Mouse (Mus musculus): Measurements from ENCODE around the gene Tcl1. TPM values are rescaled to one million over a fixed set of nuclear protein-coding genes. Genes with fewer than 3 reads are reported as not detected.
"Not testable (repeated sequence)": the region's sequence is repeated elsewhere in the genome, so short reads cannot be mapped to it uniquely, and the experiment has no call there.

Gene Tcl1
- polyA plus RNA-seq, 1 experiment from 2014 or later = not detected

DNA sequence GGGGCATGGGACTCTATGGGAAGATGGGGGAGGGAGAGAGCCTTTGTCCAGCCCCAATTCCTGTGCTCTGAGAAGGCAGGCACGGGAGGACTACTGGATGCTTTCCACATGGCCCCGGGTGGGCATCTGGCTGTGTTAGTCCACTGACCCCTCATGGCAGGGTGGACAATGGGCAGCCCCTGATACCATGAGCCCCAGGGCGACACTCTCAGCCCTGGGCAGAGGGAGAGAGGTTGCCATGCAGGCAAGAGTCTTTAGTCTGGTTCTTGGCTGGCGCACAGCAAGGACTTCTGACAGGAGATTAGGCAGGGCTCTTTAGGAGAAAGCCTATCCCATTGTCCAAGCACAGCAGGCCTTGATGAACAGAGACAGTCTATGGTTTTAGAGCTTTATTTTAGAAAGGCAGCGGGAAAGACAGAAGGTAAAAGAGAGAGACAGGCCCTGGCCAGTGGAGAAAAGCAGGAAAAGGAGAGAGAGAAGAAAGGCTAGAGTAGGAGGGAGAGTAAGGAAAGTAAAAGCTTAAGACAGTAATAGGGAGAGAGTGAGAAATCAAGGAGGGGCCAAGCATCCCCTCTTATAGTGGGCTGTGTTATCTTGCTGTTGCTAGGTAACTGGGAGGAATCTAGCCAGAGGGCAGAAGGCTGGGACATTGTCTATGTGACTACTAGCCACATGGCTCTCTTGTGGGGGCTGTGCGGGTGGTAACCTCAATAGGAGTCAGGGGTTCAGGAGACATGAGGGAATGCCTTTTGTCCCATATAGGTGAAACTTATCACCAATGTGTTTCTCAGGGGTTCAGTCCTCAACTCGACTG is 22.7 kb downstream of the Tcl1 start:
- H3K4me2 ChIP-seq (ENCODE audit: low read length); DNase-seq (ENCODE audit: low spot score); H3K27me3 ChIP-seq (replicated peaks; ENCODE audit: control insufficient read depth, insufficient read depth, low read length); H3K27ac ChIP-seq (ENCODE audit: low read depth); H3K9me3 ChIP-seq (ENCODE audit: control insufficient read depth, low read length); H3K9ac ChIP-seq (ENCODE audit: low read length); H3K4me1 ChIP-seq (replicated peaks; ENCODE audit: control insufficient read depth, insufficient read depth, low read length); H3K4me3 ChIP-seq (ENCODE audit: low read depth, low read length); ATAC-seq (replicated peaks; ENCODE audit: low FRiP score, low TSS enrichment, low read depth); H3K36me3 ChIP-seq (ENCODE audit: control insufficient read depth, insufficient read depth, low read length): not testable (repeated sequence)
- WGBS = 69% methylated on average over 7 of the region's 7 CpGs

DNA sequence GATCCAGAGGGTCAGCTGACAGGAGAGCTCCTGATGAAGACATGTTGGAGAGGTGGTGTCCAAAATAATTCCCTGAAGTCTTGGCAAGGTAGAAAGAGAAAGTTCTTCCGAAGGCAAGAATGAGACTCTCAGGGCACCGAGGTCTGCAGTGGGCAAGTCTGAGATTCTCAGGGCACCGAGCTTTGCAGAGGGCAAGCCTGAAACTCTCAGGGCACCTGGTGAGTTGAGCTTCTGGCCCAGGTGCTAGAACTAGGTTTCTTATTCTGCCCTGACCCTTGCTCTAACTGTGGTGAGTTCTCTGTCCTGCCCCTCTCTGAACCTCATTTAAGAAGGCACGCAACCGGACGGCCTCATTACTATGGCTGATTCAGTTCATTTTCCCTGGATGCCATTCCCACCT is 31.9 kb downstream of the Tcl1 start, which contains the start of gene Tcl1b3:
Tcl1b3 (plus strand) TSS at position 301 of the 400 bp plus-strand sequence.
- H3K9ac ChIP-seq (ENCODE audit: low read length); H3K9me3 ChIP-seq (ENCODE audit: control insufficient read depth, low read length); H3K4me3 ChIP-seq (ENCODE audit: low read depth, low read length); ATAC-seq (replicated peaks; ENCODE audit: low FRiP score, low TSS enrichment, low read depth); H3K36me3 ChIP-seq (ENCODE audit: control insufficient read depth, insufficient read depth, low read length); H3K4me2 ChIP-seq (ENCODE audit: low read length); H3K27me3 ChIP-seq (replicated peaks; ENCODE audit: control insufficient read depth, insufficient read depth, low read length); H3K4me1 ChIP-seq (replicated peaks; ENCODE audit: control insufficient read depth, insufficient read depth, low read length); H3K27ac ChIP-seq (ENCODE audit: low read depth); DNase-seq (ENCODE audit: low spot score): not testable (repeated sequence)
- WGBS = 94% methylated on average over 6 of the region's 6 CpGs

DNA sequence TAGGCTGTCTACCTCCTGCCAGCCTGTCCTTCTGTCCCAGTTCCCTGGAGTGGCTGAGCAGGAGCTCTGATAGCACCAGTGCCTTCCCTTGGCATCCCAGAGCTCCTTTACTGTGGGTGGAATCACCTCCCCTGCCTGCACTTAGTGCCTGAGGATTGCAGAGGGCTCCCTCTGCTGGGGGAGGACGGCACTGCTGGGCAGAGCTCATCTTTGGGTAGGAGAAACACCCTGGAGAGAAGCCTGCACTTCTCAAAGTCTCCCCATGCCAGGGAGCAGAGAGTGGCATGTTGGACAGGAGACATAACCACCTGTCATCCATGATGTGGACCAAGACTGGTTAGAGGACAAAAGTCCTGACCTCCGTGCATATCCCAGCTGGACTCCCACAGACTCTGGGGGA is 33.6 kb downstream of the Tcl1 start:
- ATAC-seq (replicated peaks; ENCODE audit: low FRiP score, low TSS enrichment, low read depth); H3K4me2 ChIP-seq (ENCODE audit: low read length); H3K36me3 ChIP-seq (ENCODE audit: control insufficient read depth, insufficient read depth, low read length); H3K4me1 ChIP-seq (replicated peaks; ENCODE audit: control insufficient read depth, insufficient read depth, low read length); H3K27me3 ChIP-seq (replicated peaks; ENCODE audit: control insufficient read depth, insufficient read depth, low read length); H3K9ac ChIP-seq (ENCODE audit: low read length); DNase-seq (ENCODE audit: low spot score); H3K27ac ChIP-seq (ENCODE audit: low read depth); H3K4me3 ChIP-seq (ENCODE audit: low read depth, low read length); H3K9me3 ChIP-seq (ENCODE audit: control insufficient read depth, low read length): not testable (repeated sequence)
- WGBS = 50% methylated on average over 2 of the region's 2 CpGs

DNA sequence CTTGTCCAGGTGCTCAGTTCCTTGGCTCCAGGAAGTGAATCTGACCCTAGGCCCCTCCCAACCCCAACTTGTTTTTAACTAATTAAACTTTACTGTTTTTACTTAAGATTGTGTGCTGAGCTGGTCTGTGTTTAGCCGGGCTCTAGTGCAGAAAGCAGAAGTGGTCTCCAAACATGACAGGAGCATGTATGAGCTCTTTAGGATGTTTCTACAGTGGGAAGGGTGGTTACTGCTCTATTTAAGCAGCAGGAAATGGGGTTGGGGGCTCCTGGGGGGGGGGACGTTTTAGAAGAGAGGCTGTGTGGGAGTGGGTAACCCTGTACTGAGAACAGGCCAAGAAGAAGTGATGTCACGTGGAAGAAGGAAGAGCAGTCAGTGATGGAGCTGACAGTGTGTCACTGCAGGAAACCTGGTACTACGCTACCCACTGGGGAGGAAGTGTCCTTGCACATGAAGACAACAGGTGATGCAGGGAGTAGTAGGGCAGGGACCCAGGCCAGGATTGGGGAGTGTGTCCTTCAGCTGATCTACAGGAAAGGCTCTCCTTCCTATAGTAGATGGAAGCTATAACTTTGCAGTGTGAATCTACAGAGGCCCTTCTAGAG is 41.5 kb downstream of the Tcl1 start:
- H3K9ac ChIP-seq (ENCODE audit: low read length); H3K9me3 ChIP-seq (ENCODE audit: control insufficient read depth, low read length); DNase-seq (ENCODE audit: low spot score); H3K4me3 ChIP-seq (ENCODE audit: low read depth, low read length); H3K36me3 ChIP-seq (ENCODE audit: control insufficient read depth, insufficient read depth, low read length); H3K4me2 ChIP-seq (ENCODE audit: low read length); H3K4me1 ChIP-seq (replicated peaks; ENCODE audit: control insufficient read depth, insufficient read depth, low read length); H3K27me3 ChIP-seq (replicated peaks; ENCODE audit: control insufficient read depth, insufficient read depth, low read length); ATAC-seq (replicated peaks; ENCODE audit: low FRiP score, low TSS enrichment, low read depth); H3K27ac ChIP-seq (ENCODE audit: low read depth): not testable (repeated sequence)
- 72% methylated on average over 4 of the region's 4 CpGs for WGBS

DNA sequence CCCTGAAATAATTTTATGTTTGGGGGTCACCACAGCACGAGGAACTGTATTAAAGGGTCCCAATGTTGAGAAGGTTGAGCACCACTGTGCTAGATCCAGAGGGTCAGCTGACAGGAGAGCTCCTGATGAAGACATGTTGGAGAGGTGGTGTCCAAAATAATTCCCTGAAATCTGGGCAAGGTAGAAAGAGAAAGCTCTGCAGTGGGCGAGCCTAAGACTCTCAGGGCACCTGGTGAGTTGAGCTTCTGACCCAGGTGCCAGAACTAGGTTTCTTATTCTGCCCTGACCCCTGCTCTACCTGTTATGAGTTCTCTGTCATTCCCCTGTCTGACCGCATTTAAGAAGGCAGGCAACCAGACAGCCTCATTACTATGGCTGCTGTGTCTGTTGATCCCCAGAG is 46.5 kb downstream of the Tcl1 start, which contains the start of gene Tcl1b5:
Tcl1b5 (plus strand) TSS at position 301 of the 400 bp plus-strand sequence.
- not testable (repeated sequence) for DNase-seq (ENCODE audit: low spot score); ATAC-seq (replicated peaks; ENCODE audit: low FRiP score, low TSS enrichment, low read depth); H3K27me3 ChIP-seq (replicated peaks; ENCODE audit: control insufficient read depth, insufficient read depth, low read length); H3K4me2 ChIP-seq (ENCODE audit: low read length); H3K9me3 ChIP-seq (ENCODE audit: control insufficient read depth, low read length); H3K4me1 ChIP-seq (replicated peaks; ENCODE audit: control insufficient read depth, insufficient read depth, low read length); H3K9ac ChIP-seq (ENCODE audit: low read length); H3K27ac ChIP-seq (ENCODE audit: low read depth); H3K36me3 ChIP-seq (ENCODE audit: control insufficient read depth, insufficient read depth, low read length); H3K4me3 ChIP-seq (ENCODE audit: low read depth, low read length)
- 60% methylated on average over 3 of the region's 3 CpGs for WGBS

DNA sequence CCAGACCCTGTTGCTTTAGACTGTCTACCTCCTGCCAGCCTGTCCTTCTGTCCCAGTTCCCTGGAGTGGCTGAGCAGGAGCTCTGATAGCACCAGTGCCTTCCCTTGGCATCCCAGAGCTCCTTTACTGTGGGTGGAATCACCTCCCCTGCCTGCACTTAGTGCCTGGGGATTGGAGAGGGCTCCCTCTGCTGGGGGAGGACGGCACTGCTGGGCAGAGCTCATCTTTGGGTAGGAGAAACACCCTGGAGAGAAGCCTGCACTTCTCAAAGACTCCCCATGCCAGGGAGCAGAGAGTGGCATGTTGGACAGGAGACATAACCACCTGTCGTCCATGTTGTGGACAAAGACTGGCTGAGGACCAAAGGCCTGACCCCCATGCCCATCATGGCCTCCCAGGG is 48.3 kb downstream of the Tcl1 start:
- not testable (repeated sequence) for H3K9me3 ChIP-seq (ENCODE audit: control insufficient read depth, low read length); DNase-seq (ENCODE audit: low spot score); H3K36me3 ChIP-seq (ENCODE audit: control insufficient read depth, insufficient read depth, low read length); H3K4me1 ChIP-seq (replicated peaks; ENCODE audit: control insufficient read depth, insufficient read depth, low read length); ATAC-seq (replicated peaks; ENCODE audit: low FRiP score, low TSS enrichment, low read depth); H3K27me3 ChIP-seq (replicated peaks; ENCODE audit: control insufficient read depth, insufficient read depth, low read length); H3K4me2 ChIP-seq (ENCODE audit: low read length); H3K27ac ChIP-seq (ENCODE audit: low read depth); H3K4me3 ChIP-seq (ENCODE audit: low read depth, low read length); H3K9ac ChIP-seq (ENCODE audit: low read length)
- 28% methylated on average over 2 of the region's 2 CpGs for WGBS

DNA sequence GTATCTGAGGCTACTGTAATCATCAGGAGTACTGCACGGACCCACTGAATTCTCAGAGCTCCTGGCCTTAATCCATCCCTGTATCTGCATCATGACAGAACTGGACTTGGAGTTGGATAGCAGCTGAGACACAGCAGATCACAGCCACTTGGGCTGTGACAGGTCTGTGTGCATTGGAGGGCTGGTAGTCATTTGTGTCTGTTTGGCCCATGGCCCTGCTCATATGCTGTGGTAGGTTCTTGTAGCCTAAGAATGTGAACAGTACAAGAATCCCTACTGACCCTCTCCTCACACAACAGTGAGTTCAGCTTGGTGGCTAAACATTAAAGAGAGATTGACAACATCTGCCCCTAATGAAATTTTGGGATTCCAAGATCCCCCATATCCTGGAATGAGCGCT is 49.2 kb downstream of the Tcl1 start:
- no peaks in the 10 kb centered on the region for H3K27me3 ChIP-seq (replicated peaks; ENCODE audit: control insufficient read depth, insufficient read depth, low read length)

More for the DNA sequence above, 49.2 kb downstream of the Tcl1 start:
- 78% methylated on average over 2 of the region's 2 CpGs for WGBS
- ATAC-seq (replicated peaks; ENCODE audit: low FRiP score, low TSS enrichment, low read depth) (no peak), DNase-seq (ENCODE audit: low spot score) (no peak)
- Histone ChIP-seq H3K36me3 (ENCODE audit: control insufficient read depth, insufficient read depth, low read length) (no peaks in the 10 kb centered on the region), H3K9ac (ENCODE audit: low read length) (no peak overlapping the region), H3K27ac (ENCODE audit: low read depth) (no peak overlapping the region), H3K4me2 (ENCODE audit: low read length) (no peak overlapping the region), H3K9me3 (ENCODE audit: control insufficient read depth, low read length) (no peaks in the 10 kb centered on the region), H3K4me3 (ENCODE audit: low read depth, low read length) (no peak overlapping the region), H3K4me1 (replicated peaks; ENCODE audit: control insufficient read depth, insufficient read depth, low read length) (no peaks in the 10 kb centered on the region)
